Mouse (Mus musculus) embryonic facial prominence, embryonic 11.5 days (tissue): ENCODE measurements at regions not wholly inside any gene's neighbourhood (a gene's known extent, or its start where the extent isn't known, plus 50 kb on each side); places are given as distances from the start of the nearest gene placed in this dataset.

Experiments
- ATAC-seq: fragments of 200-750 bp; cut with Nextera tagmentation; replicated peaks from 2 replicates; pipeline ENCODE4 v1.8.0; 2017; ENCODE audit warnings: low read depth; ENCODE audit not compliant: insufficient number of reproducible peaks, low FRiP score, low TSS enrichment
- DNase-seq: peaks from one replicate; pipeline ENCODE4 v3.0.0-alpha.2; 2015; ENCODE audit warnings: low spot score
- H3K27ac ChIP-seq: fragments of 300-500 bp; sonication (generic); replicated peaks from 2 replicates; pipeline ENCODE4 v1.5.1; 2014; ENCODE audit warnings: mild to moderate bottlenecking, low read depth, low read length, control low read depth
- H3K27me3 ChIP-seq: fragments of 300-500 bp; sonication (generic); 2 replicates; pipeline ENCODE4 v1.6.1; 2014; ENCODE audit warnings: mild to moderate bottlenecking, low read length, moderate library complexity, mixed read lengths; ENCODE audit not compliant: control insufficient read depth, insufficient read depth
- H3K36me3 ChIP-seq: fragments of 300-500 bp; sonication (generic); replicated peaks from 2 replicates; pipeline ENCODE4 v1.6.1; 2014; ENCODE audit warnings: low read depth, mild to moderate bottlenecking, low read length, moderate library complexity, mixed read lengths; ENCODE audit not compliant: control insufficient read depth, insufficient read depth
- H3K4me1 ChIP-seq: fragments of 300-500 bp; sonication (generic); 2 replicates; pipeline ENCODE4 v1.6.1; 2014; ENCODE audit warnings: low read length, mixed read lengths; ENCODE audit not compliant: control insufficient read depth, insufficient read depth
- H3K4me2 ChIP-seq: fragments of 300-500 bp; sonication (generic); 2 replicates; pipeline ENCODE4 v1.6.1; 2014; ENCODE audit warnings: low read depth, mild to moderate bottlenecking, control low read depth, low read length, moderate library complexity
- H3K4me3 ChIP-seq: fragments of 300-500 bp; sonication (generic); 2 replicates; pipeline ENCODE4 v1.5.1; 2014; ENCODE audit warnings: low read depth, low read length, control low read depth
- H3K9ac ChIP-seq: fragments of 300-500 bp; sonication (generic); replicated peaks from 2 replicates; pipeline ENCODE4 v1.6.1; 2014; ENCODE audit warnings: mild to moderate bottlenecking, control low read depth, low read length
- H3K9me3 ChIP-seq: fragments of 300-500 bp; sonication (generic); replicated peaks from 2 replicates; pipeline ENCODE4 v1.6.1; 2016; ENCODE audit warnings: mild to moderate bottlenecking, low read length, inconsistent platforms, mixed read lengths; ENCODE audit not compliant: control insufficient read depth
- WGBS: fragments of 180-500 bp; shearing (Covaris S2); extraction: QIAGEN DNeasy Blood & Tissue Kit; methylation state at CpG from one replicate; pipeline ENCODE4 v1.1.7; 2014; 5-methylcytosine and 5-hydroxymethylcytosine counted together

- Histone ChIP-seq H3K9me3 (no peaks in the 10 kb centered on the region), H3K4me1 (no peaks in the 10 kb centered on the region), H3K9ac (no peak overlapping the region), H3K4me2 (no peak overlapping the region), H3K4me3 (no peak overlapping the region), H3K27me3 (no peaks in the 10 kb centered on the region), H3K27ac (no peak overlapping the region), H3K36me3 (no peaks in the 10 kb centered on the region)
- ATAC-seq = no peak
- 87% methylated on average over 10 of the region's 10 CpGs for WGBS
- no peak for DNase-seq
These were observed 204.1 kb upstream of the Tet2 start for GRCm38 (mm10) chr3:133748756-133749737.

- Histone ChIP-seq H3K4me3 (no peak overlapping the region), H3K36me3 (no peaks in the 10 kb centered on the region), H3K4me2 (no peak overlapping the region), H3K27me3 (no peaks in the 10 kb centered on the region), H3K27ac (no peak overlapping the region), H3K9me3 (no peaks in the 10 kb centered on the region), H3K9ac (no peak overlapping the region), H3K4me1 (no peaks in the 10 kb centered on the region)
- DNase-seq (no peak), ATAC-seq (0 out of 2 replicates have a peak, but pooled peaks have one; percentile 27)
- WGBS = 80% methylated on average over 8 of the region's 8 CpGs
These were observed 205.1 kb upstream of the Tet2 start for GRCm38 (mm10) chr3:133750061-133750460.

GRCm38 (mm10) chr3:133750606-133751005 lies 205.7 kb upstream of the Tet2 start:
- no peaks in the 10 kb centered on the region for H3K36me3 ChIP-seq
- no peak overlapping the region for H3K4me3 ChIP-seq
- no peak overlapping the region for H3K4me2 ChIP-seq
- ATAC-seq (no peak), DNase-seq (no peak)
- no peak overlapping the region for H3K9ac ChIP-seq
- H3K27ac ChIP-seq = no peak overlapping the region
- H3K27me3 ChIP-seq = no peaks in the 10 kb centered on the region
- no peaks in the 10 kb centered on the region for H3K4me1 ChIP-seq
- WGBS = 82% methylated on average over 3 of the region's 3 CpGs
- H3K9me3 ChIP-seq = no peaks in the 10 kb centered on the region

- no peaks in the 10 kb centered on the region for H3K4me1 ChIP-seq
- 56% methylated on average over 3 of the region's 3 CpGs for WGBS
- no peak overlapping the region for H3K4me2 ChIP-seq
These were observed 206.1 kb upstream of the Tet2 start for GRCm38 (mm10) chr3:133751011-133751410.

GRCm38 (mm10) chr3:133751565-133751964 lies 206.6 kb upstream of the Tet2 start:
- ATAC-seq (no peak), DNase-seq (no peak)
- Histone ChIP-seq H3K9ac (no peak overlapping the region), H3K4me2 (no peak overlapping the region), H3K4me1 (no peaks in the 10 kb centered on the region), H3K4me3 (no peak overlapping the region), H3K27me3 (no peaks in the 10 kb centered on the region), H3K9me3 (no peaks in the 10 kb centered on the region), H3K27ac (no peak overlapping the region), H3K36me3 (no peaks in the 10 kb centered on the region)
- 55% methylated on average over 4 of the region's 4 CpGs for WGBS

More at GRCm38 (mm10) chr3:133751011-133751410, 206.1 kb upstream of the Tet2 start:
- no peaks in the 10 kb centered on the region for H3K9me3 ChIP-seq
- ATAC-seq (no peak), DNase-seq (no peak)
- no peak overlapping the region for H3K4me3 ChIP-seq
- no peak overlapping the region for H3K9ac ChIP-seq
- no peaks in the 10 kb centered on the region for H3K36me3 ChIP-seq
- no peak overlapping the region for H3K27ac ChIP-seq
- H3K27me3 ChIP-seq = no peaks in the 10 kb centered on the region

GRCm38 (mm10) chr3:133753041-133753440 lies 208.1 kb upstream of the Tet2 start:
- Histone ChIP-seq H3K27ac (no peak overlapping the region), H3K4me1 (no peaks in the 10 kb centered on the region), H3K4me3 (no peak overlapping the region), H3K4me2 (no peak overlapping the region), H3K9me3 (no peaks in the 10 kb centered on the region), H3K27me3 (no peaks in the 10 kb centered on the region), H3K36me3 (no peaks in the 10 kb centered on the region), H3K9ac (no peak overlapping the region)
- 81% methylated on average over 3 of the region's 3 CpGs for WGBS
- DNase-seq (no peak), ATAC-seq (no peak)

- no peaks in the 10 kb centered on the region for H3K27me3 ChIP-seq
- WGBS = 29% methylated on average over 14 of the region's 14 CpGs
- no peak overlapping the region for H3K9ac ChIP-seq
- no peak overlapping the region for H3K27ac ChIP-seq
- no peaks in the 10 kb centered on the region for H3K36me3 ChIP-seq
- H3K9me3 ChIP-seq = no peaks in the 10 kb centered on the region
- H3K4me3 ChIP-seq = no peak overlapping the region
- peak; percentile 29 for DNase-seq
- no peaks in the 10 kb centered on the region for H3K4me1 ChIP-seq
- 0 out of 2 replicates have a peak, but pooled peaks have one; percentile 36 for ATAC-seq
- no peak overlapping the region; the same call in 1 of the 2 replicates for H3K4me2 ChIP-seq
These were observed 209.3 kb upstream of the Tet2 start for GRCm38 (mm10) chr3:133754006-133754910.
